Mouse (Mus musculus) kidney, postnatal 36 days (tissue): ENCODE data around the gene Pi16.
A peak's percentile ranks its signal among the peaks of the same experiment; 100 is the strongest.
"Not testable (repeated sequence)": the region's sequence is repeated elsewhere in the genome, so short reads cannot be mapped to it uniquely, and the experiment has no call there.

Experiments used
- DNase-seq, 2 experiments: peaks; one replicate each; pipeline ENCODE4 v3.0.0; 2021 to 2022; ENCODE audit warnings: mixed read lengths in 2 of 2

The Pi16 gene

DNA sequence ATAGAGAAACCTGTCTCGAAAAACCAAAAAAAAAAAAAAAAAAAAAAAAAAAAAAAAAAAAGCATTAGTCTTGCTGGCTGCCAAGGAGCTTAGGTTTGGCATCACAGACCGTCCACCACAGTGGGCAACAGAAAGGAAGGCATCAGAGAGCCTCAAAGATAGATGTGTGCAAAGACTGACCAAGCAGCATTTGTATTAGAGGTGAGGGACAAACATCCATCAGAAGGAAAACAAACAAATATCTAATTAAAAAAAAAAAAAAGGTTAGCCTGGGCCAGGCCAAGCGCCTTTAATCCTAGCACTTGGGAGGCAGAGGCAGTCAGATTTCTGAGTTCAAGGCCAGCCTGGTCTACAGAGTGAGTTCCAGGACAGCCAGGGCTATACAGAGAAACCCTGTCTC lies at the start of gene Pi16:
Gene Pi16 (plus strand): TSS at position 301 of the 400 bp plus-strand sequence.
- DNase-seq, result not testable (repeated sequence)

- DNase-seq, result peak in 1 of 2 experiments; percentile 39
Observed at GRCm38 (mm10) chr17:29267931-29268681, 49.4 kb upstream of the Pi16 start.

GRCm38 (mm10) chr17:29268682-29269348 lies 48.7 kb upstream of the Pi16 start, which contains the start of gene BC004004:
TSS of gene BC004004 (plus strand) at chr17:29268788.
- DNase-seq, result peak; percentile 97

DNA sequence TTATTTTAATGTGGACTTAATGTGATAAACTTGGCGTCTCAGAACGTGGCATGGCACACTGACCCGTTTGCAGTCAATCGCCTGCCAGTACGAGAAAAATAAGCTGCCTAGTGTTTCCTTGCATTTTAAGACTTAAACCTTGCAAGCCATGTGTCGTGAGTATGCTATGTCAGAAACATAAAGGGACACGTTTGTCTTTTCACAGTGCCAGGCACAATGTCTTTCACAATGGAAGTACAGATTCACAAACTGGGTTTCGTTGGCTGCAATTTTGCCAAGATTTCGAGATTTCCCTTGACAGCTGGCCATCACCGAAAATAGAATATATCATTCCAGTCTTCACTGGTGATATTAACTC lies 48.2 kb upstream of the Pi16 start:
- no peak for DNase-seq

DNA sequence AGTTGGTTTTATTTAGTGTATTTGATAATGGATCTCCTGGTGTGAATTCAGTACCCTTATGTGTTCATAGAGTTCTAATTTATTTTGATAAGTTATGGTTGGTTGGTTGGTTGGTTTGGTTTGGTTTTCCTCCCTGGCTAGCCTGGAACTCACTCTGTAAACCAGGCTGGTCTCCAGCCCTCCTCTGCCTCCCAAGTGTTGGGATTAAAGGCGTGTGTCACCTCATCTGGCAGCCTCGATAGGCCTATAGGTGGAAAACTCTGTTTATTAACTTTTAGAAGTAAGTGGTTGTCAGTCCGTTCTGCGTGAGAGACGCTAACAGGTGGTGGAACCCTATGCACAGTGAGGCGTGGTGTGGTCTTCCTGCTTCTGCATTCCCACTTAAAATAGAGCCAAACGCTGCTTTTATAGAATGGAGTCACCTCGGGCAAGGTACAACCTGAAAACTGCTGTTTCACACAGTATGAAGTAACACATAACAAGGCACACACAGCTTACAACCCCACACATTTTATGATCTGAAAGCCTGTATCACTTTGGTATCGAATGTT lies 47.3 kb upstream of the Pi16 start:
- DNase-seq, result no peak

GRCm38 (mm10) chr17:29273156-29273555 lies 44.3 kb upstream of the Pi16 start:
- no peak for DNase-seq

DNA sequence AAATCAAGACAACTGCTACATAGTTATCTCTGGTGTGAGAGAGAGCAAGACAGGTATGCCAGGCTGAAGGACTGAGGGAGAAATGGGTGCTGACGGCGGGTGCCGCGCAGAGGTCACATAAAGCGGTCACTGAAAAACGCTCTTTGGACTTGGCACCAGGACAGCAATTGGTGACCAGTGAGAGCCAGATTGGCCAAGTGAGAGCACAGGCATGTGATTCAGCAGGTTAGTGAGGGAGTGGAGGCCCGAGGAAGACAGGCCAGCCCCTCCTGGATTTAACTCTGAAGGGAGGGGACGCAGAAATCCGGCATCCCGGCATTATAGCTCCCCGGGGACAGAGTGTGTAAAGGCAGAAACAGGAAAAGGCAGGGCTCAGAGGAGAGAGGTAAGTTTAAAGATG lies 43.6 kb upstream of the Pi16 start:
- DNase-seq, result peak; percentile 90 to 94

DNA sequence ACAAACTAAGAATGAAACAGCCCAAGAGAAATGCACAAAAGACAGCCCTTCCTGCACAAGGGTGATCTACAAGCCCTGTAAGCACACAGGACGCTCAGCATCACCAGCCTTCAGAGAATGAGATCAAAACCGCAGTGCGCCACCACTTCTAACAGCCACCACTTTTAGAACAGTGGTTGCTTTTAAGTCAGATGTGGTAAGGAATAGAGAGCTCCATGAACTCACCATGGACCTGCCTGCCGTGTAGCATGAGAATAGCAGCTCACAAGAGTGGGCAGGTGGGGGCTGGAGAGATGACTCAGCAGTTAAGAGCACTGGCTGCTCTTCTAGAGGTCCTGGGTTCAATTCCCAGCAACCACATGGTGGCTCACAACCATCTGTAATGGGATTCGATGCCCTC lies 37.1 kb upstream of the Pi16 start:
- no peak for DNase-seq

GRCm38 (mm10) chr17:29281541-29281940 lies 35.9 kb upstream of the Pi16 start:
- no peak for DNase-seq

DNA sequence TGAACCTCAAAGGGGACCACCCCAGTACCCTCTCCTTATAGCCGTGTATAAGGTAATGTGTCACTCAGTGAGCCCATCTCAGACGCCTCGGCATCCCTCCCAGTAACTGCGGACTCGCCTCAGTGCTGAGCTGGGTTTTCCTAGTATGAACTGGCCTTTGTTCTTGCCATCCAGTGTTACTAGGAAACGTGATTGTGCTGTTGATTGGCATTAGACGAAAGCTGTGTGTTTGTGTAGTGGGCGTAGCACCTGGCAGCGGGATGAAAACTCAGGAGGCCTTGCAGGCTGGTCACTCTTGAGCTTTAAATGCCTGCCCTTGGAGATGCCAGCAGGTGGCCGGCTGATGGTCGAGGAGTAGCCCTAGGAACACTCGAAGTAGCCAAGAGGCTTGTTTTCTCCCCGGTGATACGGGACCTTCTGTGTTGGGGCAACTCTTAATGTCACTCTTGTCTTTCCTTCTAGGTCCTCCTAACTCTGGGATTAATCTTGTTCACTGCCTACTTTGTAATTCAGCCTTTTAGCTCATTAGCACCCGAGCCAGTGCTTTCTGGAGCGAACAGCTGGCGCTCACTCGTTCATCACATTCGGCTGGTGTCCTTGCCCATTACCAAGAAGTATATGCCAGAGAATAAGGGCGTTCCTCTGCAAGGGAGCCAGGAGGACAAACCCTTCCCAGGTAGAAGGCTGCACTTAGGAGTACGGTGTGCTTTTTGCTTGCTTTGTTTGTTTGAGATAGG lies 35.1 kb upstream of the Pi16 start:
- DNase-seq, result no peak

DNA sequence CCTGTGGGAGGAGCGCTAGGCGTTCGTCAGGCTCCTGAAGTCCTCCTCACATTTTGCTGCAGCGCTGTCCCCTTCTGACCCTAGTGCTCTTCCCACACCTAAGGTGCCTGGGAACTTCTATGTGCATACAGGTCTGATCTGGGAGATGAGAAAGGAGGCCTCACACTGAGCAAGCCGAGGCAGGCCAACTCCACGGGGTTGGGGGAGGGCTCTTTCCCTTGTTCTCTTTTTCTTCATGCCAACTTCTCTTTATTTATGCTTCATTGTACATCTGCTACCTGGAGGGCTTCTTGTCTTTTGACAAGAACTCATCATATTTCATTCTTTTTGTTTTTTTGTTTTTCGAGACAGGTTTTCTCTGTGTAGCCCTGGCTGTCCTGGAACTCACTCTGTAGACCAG lies 25.7 kb upstream of the Pi16 start:
- DNase-seq, result no peak

DNA sequence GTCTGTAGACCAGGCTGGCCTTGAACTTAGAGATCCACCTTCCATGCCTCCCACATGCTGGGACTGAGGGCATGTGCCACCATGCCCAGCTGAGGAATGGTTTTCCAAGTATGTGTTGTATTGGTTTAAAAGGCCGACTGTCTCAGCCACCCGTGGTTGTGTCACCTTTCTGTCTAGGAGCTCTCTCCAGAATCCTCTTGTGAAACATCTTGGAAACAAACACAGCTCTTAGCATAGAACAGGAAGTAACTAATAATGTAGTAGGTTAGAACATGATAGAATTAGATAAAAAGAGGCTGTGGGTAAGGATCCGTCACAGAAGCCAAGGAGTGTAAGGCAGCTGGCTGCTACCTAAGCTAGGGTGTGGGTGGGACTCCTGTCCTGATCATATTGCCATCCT lies 24.5 kb upstream of the Pi16 start:
- DNase-seq, result no peak

- peak; percentile 50 to 72 for DNase-seq
Observed at GRCm38 (mm10) chr17:29293807-29294605, 23.5 kb upstream of the Pi16 start.

- no peak for DNase-seq
Observed at GRCm38 (mm10) chr17:29295835-29296234, 21.6 kb upstream of the Pi16 start.

GRCm38 (mm10) chr17:29297321-29297720 lies 20.2 kb upstream of the Pi16 start:
- peak in 1 of 2 experiments; percentile 47 for DNase-seq

- no peak for DNase-seq
Observed at GRCm38 (mm10) chr17:29297813-29298212, 19.7 kb upstream of the Pi16 start.

GRCm38 (mm10) chr17:29299282-29299681 lies 18.2 kb upstream of the Pi16 start:
- no peak for DNase-seq

DNA sequence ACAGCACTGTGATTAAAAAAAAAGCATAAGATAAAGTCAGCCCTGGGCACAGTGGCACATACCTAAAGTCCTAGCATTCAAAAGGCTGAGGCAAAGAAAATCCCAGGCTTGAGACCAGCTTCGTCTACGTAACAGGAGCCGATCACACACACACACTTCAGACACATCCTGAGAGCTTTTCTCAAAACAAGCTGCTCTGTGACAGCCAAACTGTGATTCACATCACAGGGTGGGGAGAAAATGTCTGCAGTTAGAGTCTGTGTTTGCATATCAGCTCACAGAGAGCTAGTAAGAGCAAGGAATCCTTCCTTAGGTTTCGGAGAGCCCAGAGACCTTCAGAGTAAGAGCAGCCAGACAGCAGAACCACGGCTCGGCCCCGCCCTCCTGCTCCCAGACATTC lies 16.6 kb upstream of the Pi16 start:
- DNase-seq, result no peak

GRCm38 (mm10) chr17:29301421-29301820 lies 16.1 kb upstream of the Pi16 start:
- DNase-seq, result peak in 1 of 2 experiments; percentile 49

- no peak for DNase-seq
Observed at GRCm38 (mm10) chr17:29302149-29302548, 15.3 kb upstream of the Pi16 start.

- DNase-seq, result no peak
Observed at GRCm38 (mm10) chr17:29303087-29303486, 14.4 kb upstream of the Pi16 start.

- no peak for DNase-seq
Observed at GRCm38 (mm10) chr17:29303856-29304255, 13.6 kb upstream of the Pi16 start.
